Mouse (Mus musculus): ENCODE results near the gene Gtf2ird1. TPM values are rescaled to one million over a fixed set of nuclear protein-coding genes. Genes with fewer than 3 reads are reported as not detected.

Gtf2ird1 gene
- polyA plus RNA-seq, 1 experiment from 2014 or later: 120 TPM

GRCm38 (mm10) chr5:134314688-134315622 is 141.6 kb downstream of the Gtf2ird1 start, which contains the start of gene Gtf2i:
TSS of gene Gtf2i (minus strand) at chr5:134314760.
- Histone ChIP-seq H3K9me3 (no peaks in the 10 kb centered on the region), H3K36me3 (peaks cover 16% of the 10 kb centered on the region), H3K27me3 (no peaks in the 10 kb centered on the region), H3K4me2 (replicated peaks) (peak within 1 kb of the TSS; percentile 62), H3K9ac (replicated peaks) (peak within 1 kb of the TSS; percentile 93), H3K4me1 (peaks cover 26% of the 10 kb centered on the region), H3K27ac (replicated peaks) (peak within 1 kb of the TSS; percentile 100), H3K4me3 (peak within 1 kb of the TSS; percentile 89)
- peak; percentile 91 for ATAC-seq (ENCODE audit: low FRiP score, low read depth)
- under 1% methylated on average over 40 of the region's 40 CpGs for WGBS

- Histone ChIP-seq H3K4me3 (peak overlapping the region; percentile 89), H3K9me3 (no peaks in the 10 kb centered on the region), H3K4me1 (peaks cover 26% of the 10 kb centered on the region), H3K9ac (replicated peaks) (peak overlapping the region; percentile 93), H3K27me3 (no peaks in the 10 kb centered on the region), H3K4me2 (replicated peaks) (peak overlapping the region; percentile 62), H3K36me3 (peaks cover 24% of the 10 kb centered on the region), H3K27ac (replicated peaks) (peak overlapping the region; percentile 100)
- under 1% methylated on average over 51 of the region's 64 CpGs for WGBS
- ATAC-seq (ENCODE audit: low FRiP score, low read depth): peak; percentile 50
These were observed 142.3 kb downstream of the Gtf2ird1 start for GRCm38 (mm10) chr5:134314068-134314674.

DNA sequence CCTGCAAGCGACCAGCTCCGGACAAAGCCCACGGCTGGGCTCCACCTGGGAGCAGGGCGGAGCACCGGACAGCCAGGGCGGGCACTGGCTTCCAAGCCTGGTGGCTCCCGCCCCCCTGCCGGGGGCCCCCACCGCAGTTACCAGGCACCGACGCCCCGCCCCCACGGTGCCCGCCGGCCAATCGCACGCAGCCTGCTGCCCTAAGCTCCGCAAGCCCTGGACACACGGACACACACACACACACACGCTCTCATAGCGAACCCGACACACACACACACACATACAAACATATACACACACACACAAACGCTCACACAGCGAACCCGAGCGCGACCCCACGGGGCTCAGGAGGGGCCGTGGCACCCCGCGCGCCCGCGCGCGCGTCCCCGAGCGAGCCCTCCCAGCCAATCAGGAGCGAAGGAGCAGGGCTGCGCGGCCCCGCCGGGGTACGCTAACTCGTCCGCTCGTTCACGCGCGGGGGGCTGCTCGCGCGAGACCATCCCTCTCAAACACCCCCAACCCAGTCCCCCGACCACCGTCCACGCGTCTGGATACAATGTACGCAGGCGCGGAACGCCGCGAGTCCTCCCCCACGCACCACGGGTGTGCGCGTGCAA is 143.0 kb downstream of the Gtf2ird1 start:
- H3K9ac ChIP-seq (replicated peaks): peak overlapping the region; percentile 93
- WGBS: under 1% methylated on average over 64 of the region's 68 CpGs
- peak overlapping the region; percentile 89 for H3K4me3 ChIP-seq
- H3K4me1 ChIP-seq: peaks cover 26% of the 10 kb centered on the region
- no peaks in the 10 kb centered on the region for H3K27me3 ChIP-seq
- peak overlapping the region; percentile 100 for H3K27ac ChIP-seq (replicated peaks)
- peaks cover 27% of the 10 kb centered on the region for H3K36me3 ChIP-seq
- ATAC-seq (ENCODE audit: low FRiP score, low read depth): peak; percentile 80
- H3K9me3 ChIP-seq: no peaks in the 10 kb centered on the region
- peak overlapping the region; percentile 62 for H3K4me2 ChIP-seq (replicated peaks)

GRCm38 (mm10) chr5:134312691-134313450 is 143.6 kb downstream of the Gtf2ird1 start:
- H3K9ac ChIP-seq (replicated peaks): peak overlapping the region; percentile 93
- 3% methylated on average over 19 of the region's 19 CpGs for WGBS
- no peaks in the 10 kb centered on the region for H3K9me3 ChIP-seq
- peak overlapping the region; percentile 89 for H3K4me3 ChIP-seq
- H3K4me1 ChIP-seq: peaks cover 26% of the 10 kb centered on the region
- H3K27ac ChIP-seq (replicated peaks): peak overlapping the region; percentile 100
- no peak for ATAC-seq (ENCODE audit: low FRiP score, low read depth)
- H3K36me3 ChIP-seq: peaks cover 32% of the 10 kb centered on the region
- H3K4me2 ChIP-seq (replicated peaks): peak overlapping the region; percentile 62
- no peaks in the 10 kb centered on the region for H3K27me3 ChIP-seq

- Histone ChIP-seq H3K36me3 (peaks cover 42% of the 10 kb centered on the region), H3K27ac (replicated peaks) (no peak overlapping the region; the same call in 1 of the 2 replicates), H3K4me2 (replicated peaks) (peak overlapping the region; percentile 62), H3K4me3 (peak overlapping the region; percentile 89), H3K9ac (replicated peaks) (peak overlapping the region; percentile 11; the same call in 1 of the 2 replicates), H3K9me3 (no peaks in the 10 kb centered on the region), H3K4me1 (peaks cover 25% of the 10 kb centered on the region), H3K27me3 (no peaks in the 10 kb centered on the region)
- WGBS: 78% methylated on average over 6 of the region's 6 CpGs
- no peak for ATAC-seq (ENCODE audit: low FRiP score, low read depth)
These were observed 144.6 kb downstream of the Gtf2ird1 start for GRCm38 (mm10) chr5:134311894-134312411.

- Histone ChIP-seq H3K9ac (replicated peaks) (no peak overlapping the region), H3K4me2 (replicated peaks) (no peak overlapping the region), H3K4me3 (no peak overlapping the region), H3K4me1 (peaks cover 12% of the 10 kb centered on the region), H3K27ac (replicated peaks) (no peak overlapping the region), H3K36me3 (peaks cover 57% of the 10 kb centered on the region), H3K27me3 (no peaks in the 10 kb centered on the region), H3K9me3 (no peaks in the 10 kb centered on the region)
- WGBS: 94% methylated on average over 9 of the region's 9 CpGs
- ATAC-seq (ENCODE audit: low FRiP score, low read depth): no peak
These were observed 146.3 kb downstream of the Gtf2ird1 start for GRCm38 (mm10) chr5:134310201-134310600.

DNA sequence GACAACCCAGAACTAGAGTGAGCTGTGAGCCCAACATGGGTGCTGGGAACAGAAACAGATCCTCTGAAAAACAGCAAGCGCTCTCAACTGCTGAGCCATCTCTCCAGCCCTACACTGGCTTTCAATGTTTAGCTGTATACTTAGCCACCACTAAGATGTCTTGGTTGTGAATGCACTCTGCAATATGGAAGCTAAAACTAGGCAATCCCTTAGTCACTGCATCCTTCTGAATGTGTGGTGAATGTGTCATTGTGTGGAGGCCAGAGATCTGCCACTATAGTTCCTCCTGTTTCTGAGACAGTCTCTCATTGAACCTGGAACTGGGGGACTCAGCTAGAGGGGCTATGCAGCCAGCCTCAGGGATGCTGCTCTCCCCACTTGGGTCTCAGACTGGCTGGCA is 147.2 kb downstream of the Gtf2ird1 start:
- H3K4me2 ChIP-seq (replicated peaks): no peak overlapping the region
- peaks cover 12% of the 10 kb centered on the region for H3K4me1 ChIP-seq
- H3K9me3 ChIP-seq: no peaks in the 10 kb centered on the region
- 100% methylated on average over 1 of the region's 1 CpGs for WGBS
- H3K27ac ChIP-seq (replicated peaks): no peak overlapping the region
- peaks cover 64% of the 10 kb centered on the region for H3K36me3 ChIP-seq
- no peak overlapping the region for H3K9ac ChIP-seq (replicated peaks)
- no peaks in the 10 kb centered on the region for H3K27me3 ChIP-seq
- no peak overlapping the region for H3K4me3 ChIP-seq
- no peak for ATAC-seq (ENCODE audit: low FRiP score, low read depth)

Small RNA genes within 50 kb of the gene (microRNA-seq; reads per million reads assigned to microRNA genes)
- gene Gm26340 (not detected), gene Mir3965 (not detected)

Other genes starting within 250 kb of the Gtf2ird1 start
- gene Ncf1, start 227.1 kb downstream of the Gtf2ird1 start, polyA plus RNA-seq (2016; fragmentation: Nextera tagmentation; extraction: Ambion mirVana): 2.2 and 3.1 TPM in 2 replicates
- gene Gtf2i, start 142.0 kb downstream of the Gtf2ird1 start, polyA plus RNA-seq (2016; fragmentation: Nextera tagmentation; extraction: Ambion mirVana): 220 and 243 TPM in 2 replicates
- 11.4 and 11.9 TPM in 2 replicates for gene Clip2, start 95.7 kb upstream of the Gtf2ird1 start, polyA plus RNA-seq (2016; fragmentation: Nextera tagmentation; extraction: Ambion mirVana)
- gene Syna, start 103.5 kb upstream of the Gtf2ird1 start, polyA plus RNA-seq (2016; fragmentation: Nextera tagmentation; extraction: Ambion mirVana): 0.13 and 0.29 TPM in 2 replicates
- 264 and 268 TPM in 2 replicates for gene Rfc2, start 124.7 kb upstream of the Gtf2ird1 start, polyA plus RNA-seq (2016; fragmentation: Nextera tagmentation; extraction: Ambion mirVana)
- 3.4 and 3.6 TPM in 2 replicates for gene Lat2, start 158.3 kb upstream of the Gtf2ird1 start, polyA plus RNA-seq (2016; fragmentation: Nextera tagmentation; extraction: Ambion mirVana)
- 441 and 455 TPM in 2 replicates for gene Eif4h, start 182.8 kb upstream of the Gtf2ird1 start, polyA plus RNA-seq (2016; fragmentation: Nextera tagmentation; extraction: Ambion mirVana)
- 16.7 and 17.7 TPM in 2 replicates for gene Limk1, start 231.9 kb upstream of the Gtf2ird1 start, polyA plus RNA-seq (2016; fragmentation: Nextera tagmentation; extraction: Ambion mirVana)

All from midbrain, embryonic 12.5 days (tissue).